Mouse (Mus musculus): Measurements from ENCODE around the gene 1700018F24Rik.
"Not testable (repeated sequence)": the region's sequence is repeated elsewhere in the genome, so short reads cannot be mapped to it uniquely, and the experiment has no call there.

The 1700018F24Rik gene

GRCm38 (mm10) chr5:145042690-145043089 lies at the start of gene 1700018F24Rik:
Gene 1700018F24Rik, plus strand, starts transcription at chr5:145042990.
- DNase-seq (ENCODE audit: low spot score), result not testable (repeated sequence)

DNA sequence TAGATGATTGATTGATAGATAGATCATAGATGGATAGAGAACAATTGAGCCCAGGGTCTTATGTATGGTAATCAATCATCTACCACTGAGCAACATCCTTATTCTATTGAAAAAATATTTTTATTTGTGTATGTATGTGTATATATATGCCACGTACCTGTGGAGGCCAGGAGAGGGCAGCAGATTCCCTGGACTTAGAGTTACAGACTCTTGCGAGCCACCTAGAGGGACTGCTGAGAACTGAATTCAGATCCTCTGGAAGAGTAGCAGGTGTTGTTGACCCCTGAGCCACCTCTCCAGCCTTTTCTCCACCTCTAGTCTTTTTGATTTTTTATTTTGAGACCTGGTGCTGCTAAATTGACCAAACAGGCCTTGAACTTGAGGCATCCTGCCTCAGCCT lies 44.3 kb upstream of the 1700018F24Rik start:
- no peak for DNase-seq (ENCODE audit: low spot score)

DNA sequence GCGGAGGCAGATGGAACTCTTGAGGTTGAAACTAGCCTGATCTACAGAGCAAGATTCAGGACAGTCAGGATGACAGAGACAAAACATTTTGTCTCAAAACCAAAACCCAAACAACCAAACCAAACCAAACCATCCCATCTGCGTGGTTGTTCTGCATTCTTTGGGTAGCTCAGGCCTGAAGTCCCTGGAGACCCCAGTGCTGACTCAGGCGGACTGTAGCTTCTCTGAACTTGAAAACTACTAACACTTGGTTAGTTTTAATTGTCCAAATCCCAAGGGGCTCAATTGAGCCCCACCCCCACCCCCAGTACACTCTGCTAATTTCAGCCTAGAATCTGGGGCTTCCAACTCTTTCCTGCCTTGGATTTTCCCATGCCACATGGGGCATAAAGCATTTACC lies 39.4 kb upstream of the 1700018F24Rik start:
- no peak for DNase-seq (ENCODE audit: low spot score)

DNA sequence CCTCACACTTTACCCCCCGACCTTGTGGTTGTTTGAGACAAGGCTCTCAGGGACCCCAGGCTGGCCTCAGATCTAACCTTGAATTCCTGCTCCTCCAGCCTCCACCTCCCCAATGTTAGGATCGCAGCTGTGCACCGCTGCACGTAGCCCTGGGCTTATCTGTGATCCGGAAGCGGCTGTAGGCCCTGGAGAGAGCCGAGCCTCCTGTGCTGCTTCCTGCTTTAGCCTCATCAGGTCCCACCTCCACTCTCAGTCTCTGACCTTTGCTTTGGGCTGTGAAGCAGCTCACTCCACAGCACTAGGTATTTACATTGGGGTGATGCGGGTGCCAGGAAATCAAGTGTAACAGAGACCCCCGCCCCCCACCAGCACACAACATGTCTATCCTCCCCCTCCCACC lies 38.3 kb upstream of the 1700018F24Rik start:
- no peak for DNase-seq (ENCODE audit: low spot score)

DNA sequence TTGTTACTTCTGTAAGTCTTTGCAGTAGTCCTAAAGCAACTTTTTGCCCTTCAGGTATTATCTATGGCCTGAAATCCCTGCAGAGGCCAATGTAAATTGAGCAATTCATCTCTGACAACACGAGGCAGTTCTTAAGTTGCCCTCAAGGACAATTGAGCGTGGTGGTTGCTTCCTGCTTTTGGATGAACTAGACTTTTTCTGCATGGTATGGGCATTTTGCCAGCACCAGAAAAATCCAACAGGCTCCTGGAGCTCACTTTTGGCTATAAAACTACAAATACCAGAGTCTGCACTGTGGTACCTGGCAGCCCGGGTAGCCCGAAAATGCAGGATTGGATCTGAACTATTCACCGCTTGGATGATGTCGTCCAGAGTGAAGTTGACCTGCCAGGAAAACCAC lies 37.2 kb upstream of the 1700018F24Rik start:
- no peak for DNase-seq (ENCODE audit: low spot score)

DNA sequence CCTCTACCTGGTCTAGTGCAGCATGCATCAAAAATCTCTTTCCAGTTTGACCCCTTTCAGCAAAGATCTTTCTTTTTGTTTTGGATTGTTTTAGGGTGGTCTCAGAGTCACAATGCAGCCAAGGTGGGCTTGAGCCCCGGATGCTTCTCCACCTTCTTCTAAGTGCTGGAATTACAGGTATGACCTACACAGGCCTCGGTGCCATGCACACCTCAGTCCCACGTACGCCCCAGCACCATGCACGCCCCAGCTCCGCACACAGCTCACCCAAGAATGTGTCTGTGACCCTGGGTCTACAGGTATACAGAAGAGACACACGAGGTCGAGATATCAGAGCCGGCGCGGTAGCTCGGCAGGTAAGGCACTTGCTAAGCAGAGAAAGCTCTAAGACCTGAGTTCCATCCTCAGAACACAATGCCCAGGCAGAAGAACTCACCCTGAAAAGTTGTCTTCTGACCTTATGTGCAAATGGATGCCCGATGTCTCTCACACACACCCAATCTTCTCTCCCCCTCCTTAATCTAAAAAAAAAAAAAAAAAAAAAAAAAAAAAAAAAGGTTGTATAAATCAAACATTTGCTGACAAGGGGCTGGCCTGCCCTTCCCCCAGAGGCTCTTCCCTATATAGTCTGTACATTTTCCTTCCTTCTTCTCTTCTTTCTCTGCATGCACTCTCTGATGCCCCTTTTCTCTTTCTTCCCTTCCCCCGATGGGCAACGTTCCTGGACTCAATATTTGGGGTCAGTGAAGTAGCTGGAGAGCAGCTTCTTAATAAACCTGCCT lies 33.7 kb upstream of the 1700018F24Rik start:
- DNase-seq (ENCODE audit: low spot score), result no peak

DNA sequence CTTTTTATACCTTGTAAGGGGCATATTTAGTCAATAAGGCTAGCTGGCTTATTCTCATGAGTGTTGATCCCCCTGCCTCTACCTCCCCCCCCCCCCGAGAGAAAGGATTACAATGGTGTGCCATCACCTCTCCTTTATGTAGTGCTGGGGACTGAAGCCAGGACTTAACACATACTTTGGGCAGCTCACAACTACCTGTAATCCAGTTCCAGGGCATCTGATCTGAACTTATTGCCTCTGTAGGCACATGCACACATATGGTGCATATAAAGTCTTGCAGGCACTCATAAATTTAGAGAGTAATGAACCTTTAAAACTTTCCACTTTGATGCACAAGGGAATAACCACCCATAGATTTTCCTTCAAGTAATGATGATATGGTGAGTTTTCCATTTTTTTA lies 28.5 kb upstream of the 1700018F24Rik start:
- no peak for DNase-seq (ENCODE audit: low spot score)

- not testable (repeated sequence) for DNase-seq (ENCODE audit: low spot score)
These were observed 26.0 kb upstream of the 1700018F24Rik start for GRCm38 (mm10) chr5:145016761-145017160.

DNA sequence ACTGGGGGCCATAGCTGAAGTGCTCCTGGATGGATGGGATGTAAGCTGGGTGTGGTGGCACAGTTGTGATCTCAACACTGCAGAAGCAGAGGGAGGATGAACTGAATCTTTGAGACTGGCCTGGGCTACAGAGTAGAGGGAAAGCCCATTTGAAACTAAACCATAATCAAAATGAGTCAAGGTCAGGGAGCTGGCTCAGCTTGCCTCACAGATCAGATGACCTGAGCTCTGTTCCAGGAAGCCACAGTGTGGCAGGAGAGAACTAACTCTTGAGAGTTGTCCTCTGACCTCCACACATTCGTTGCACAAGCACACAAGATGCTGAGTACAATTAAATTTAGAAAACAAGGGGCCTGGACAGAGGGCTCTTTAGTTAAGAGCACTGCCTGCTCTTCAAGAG lies 22.5 kb upstream of the 1700018F24Rik start:
- not testable (repeated sequence) for DNase-seq (ENCODE audit: low spot score)

DNA sequence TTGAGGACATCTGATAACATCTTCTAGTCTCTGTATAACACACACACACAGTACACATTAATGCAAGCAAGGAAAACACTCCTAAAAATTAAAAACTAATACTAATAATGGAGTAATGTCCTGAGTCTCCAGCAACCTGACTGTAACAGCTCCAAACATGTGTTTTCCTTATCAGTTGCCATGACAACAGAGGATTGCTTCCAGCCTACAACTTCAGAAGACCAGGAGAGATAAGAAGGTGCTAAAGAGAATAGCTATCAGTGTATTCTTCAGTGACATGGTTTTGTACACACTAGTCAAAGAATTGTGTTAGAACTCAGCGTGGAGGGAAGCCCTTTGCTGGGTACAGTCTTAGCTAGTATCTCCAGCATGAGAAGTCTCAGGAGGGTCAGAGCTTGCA lies 22.1 kb upstream of the 1700018F24Rik start:
- not testable (repeated sequence) for DNase-seq (ENCODE audit: low spot score)

GRCm38 (mm10) chr5:145030476-145030875 lies 12.3 kb upstream of the 1700018F24Rik start:
- not testable (repeated sequence) for DNase-seq (ENCODE audit: low spot score)

GRCm38 (mm10) chr5:145032391-145032790 lies 10.4 kb upstream of the 1700018F24Rik start, which contains the start of gene Gm4871:
Gene Gm4871, minus strand, starts transcription at chr5:145032754.
- not testable (repeated sequence) for DNase-seq (ENCODE audit: low spot score)

DNA sequence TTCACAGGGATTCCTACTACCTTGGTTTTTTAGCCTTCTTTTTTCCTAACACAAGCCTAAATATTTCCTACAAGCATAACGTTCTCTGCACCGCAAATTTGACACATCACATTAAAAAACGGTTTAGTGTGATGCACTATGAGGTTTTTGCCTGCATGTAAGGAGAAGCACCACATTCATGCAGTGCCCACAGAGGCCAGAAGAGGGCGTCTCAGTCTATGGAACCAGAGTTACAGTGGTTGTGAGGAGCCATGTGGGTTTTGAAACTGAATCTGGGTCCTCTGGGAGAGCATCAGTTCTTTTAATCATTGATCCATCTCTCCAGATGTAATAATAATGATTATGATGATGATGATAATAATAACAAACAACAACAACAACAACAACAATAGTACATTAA lies 1.2 kb upstream of the 1700018F24Rik start:
- DNase-seq (ENCODE audit: low spot score), result no peak

GRCm38 (mm10) chr5:145054187-145054586 lies 11.4 kb downstream of the 1700018F24Rik start:
- DNase-seq (ENCODE audit: low spot score), result not testable (repeated sequence)

DNA sequence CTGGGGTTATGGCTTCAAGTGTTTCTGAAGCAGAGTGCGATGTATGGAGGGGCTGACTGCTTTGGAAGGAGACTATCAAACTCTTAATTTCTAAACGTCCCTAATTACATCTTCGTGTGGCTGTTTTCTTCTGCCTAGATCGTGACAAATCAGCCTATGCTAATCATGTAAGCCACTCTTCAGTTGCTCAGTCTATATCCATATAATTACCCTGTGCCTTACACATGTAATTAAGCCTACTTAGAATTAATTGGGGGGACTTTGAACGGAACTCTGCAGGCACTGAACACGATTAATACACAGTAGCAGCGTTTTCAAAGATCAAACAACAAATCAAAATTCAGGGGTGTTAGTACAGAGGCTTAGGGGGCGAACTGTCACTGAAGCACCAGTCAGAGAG lies 15.1 kb downstream of the 1700018F24Rik start:
- no peak for DNase-seq (ENCODE audit: low spot score)

DNA sequence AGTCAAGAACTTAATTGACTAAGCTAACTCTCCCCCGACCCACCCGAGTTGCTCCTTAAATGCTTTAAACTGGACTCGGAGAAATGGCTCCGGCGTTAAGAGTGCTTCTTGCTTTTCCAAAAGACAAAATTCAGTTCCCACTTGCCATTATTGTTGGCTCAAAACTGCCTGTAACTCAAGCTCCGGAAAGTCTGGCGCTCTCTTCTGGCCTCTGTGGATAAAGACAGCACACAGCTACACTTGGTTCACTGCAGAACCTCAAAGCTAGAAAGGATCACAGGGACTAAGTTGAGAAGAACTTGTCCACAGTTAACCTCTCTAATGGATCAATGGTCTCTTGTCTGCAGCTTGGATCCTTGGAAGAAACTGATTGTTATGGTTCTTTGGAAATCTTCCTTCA lies 15.9 kb downstream of the 1700018F24Rik start:
- DNase-seq (ENCODE audit: low spot score), result no peak

DNA sequence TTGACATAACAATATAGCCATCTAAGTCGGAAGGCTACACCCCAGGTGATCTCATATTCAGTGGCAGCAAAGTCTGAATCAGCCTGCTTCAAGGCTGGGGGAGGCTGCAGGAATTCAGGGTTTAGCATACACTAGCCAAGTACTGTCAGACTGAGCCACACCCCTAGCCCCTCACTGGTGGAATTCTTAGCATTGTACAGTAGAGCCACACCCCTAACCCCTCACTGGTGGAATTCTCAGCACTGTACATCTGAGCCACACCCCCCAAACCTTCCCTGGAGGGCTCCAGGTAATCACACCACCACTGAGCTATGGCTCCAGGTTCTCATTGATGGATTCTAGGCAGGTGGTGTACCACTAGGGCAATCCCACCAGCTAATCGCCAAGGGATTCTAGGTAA lies 16.7 kb downstream of the 1700018F24Rik start:
- DNase-seq (ENCODE audit: low spot score), result no peak

GRCm38 (mm10) chr5:145064765-145065340 lies 22.1 kb downstream of the 1700018F24Rik start:
- DNase-seq (ENCODE audit: low spot score), result no peak

- no peak for DNase-seq (ENCODE audit: low spot score)
These were observed 26.1 kb downstream of the 1700018F24Rik start for GRCm38 (mm10) chr5:145068863-145069262.

- peak; percentile 37 for DNase-seq (ENCODE audit: low spot score)
These were observed 26.9 kb downstream of the 1700018F24Rik start for GRCm38 (mm10) chr5:145069707-145070106.

- no peak for DNase-seq (ENCODE audit: low spot score)
These were observed 28.6 kb downstream of the 1700018F24Rik start for GRCm38 (mm10) chr5:145071342-145071741.

GRCm38 (mm10) chr5:145075081-145075480 lies 32.3 kb downstream of the 1700018F24Rik start:
- no peak for DNase-seq (ENCODE audit: low spot score)

DNA sequence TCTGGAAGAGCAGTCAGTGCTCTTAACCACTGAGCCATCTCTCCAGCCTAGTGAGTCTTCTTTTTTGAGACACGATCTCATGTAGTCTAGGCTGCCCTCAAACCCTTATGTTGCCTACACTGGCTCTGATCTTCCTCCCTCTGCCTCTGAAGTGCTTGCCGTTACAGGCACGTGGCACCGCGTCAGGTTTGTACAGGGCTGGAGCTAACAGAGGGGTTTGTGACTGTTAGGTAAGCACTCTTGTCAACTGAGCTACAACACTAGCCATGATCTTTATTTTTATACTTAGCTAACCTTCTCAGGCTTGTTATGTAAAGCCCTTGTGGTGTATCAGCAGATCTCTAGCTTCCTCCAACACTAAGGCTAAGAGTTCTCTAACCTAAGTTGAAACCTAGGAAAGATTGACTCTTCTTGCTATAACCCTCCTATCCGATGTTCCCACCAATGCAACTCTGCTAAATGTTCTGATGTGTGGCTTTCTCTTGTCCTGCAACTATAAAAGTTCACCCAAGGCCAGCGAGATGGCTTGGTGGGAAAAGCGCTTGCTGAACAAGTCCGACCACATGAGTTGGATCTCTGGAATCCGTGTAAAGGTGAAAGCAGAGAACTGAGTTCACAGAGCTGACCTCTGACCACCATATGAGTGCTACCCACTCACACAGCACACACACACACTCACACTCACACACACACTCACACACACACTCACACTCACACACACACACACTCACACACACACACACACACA lies 39.2 kb downstream of the 1700018F24Rik start:
- DNase-seq (ENCODE audit: low spot score), result no peak
